Mouse (Mus musculus) hindbrain, embryonic 14.5 days (tissue): ENCODE measurements around the gene Vmn1r196. TPM values are rescaled to one million over a fixed set of nuclear protein-coding genes. Genes with fewer than 3 reads are reported as not detected.
A peak's percentile ranks its signal among the peaks of the same experiment; 100 is the strongest.
"Not testable (repeated sequence)": the region's sequence is repeated elsewhere in the genome, so short reads cannot be mapped to it uniquely, and the experiment has no call there.

Experiments
- ATAC-seq: fragments of 200-750 bp; cut with Nextera tagmentation; 2 replicates; pipeline ENCODE4 v1.8.0; 2017; ENCODE audit warnings: moderate number of reproducible peaks, mild to moderate bottlenecking, moderate TSS enrichment, moderate library complexity; ENCODE audit not compliant: low FRiP score
- DNase-seq: peaks from one replicate; pipeline ENCODE4 v3.0.0-alpha.2; 2015; ENCODE audit warnings: low spot score
- H3K27ac ChIP-seq: fragments of 300-500 bp; sonication (generic); 2 replicates; pipeline ENCODE4 v1.5.1; 2014; ENCODE audit warnings: mild to moderate bottlenecking, moderate library complexity
- H3K27me3 ChIP-seq: fragments of 300-500 bp; sonication (generic); 2 replicates; pipeline ENCODE4 v1.6.1; 2014; ENCODE audit warnings: mild to moderate bottlenecking, low read length, mixed read lengths; ENCODE audit not compliant: control insufficient read depth, insufficient read depth
- H3K36me3 ChIP-seq: fragments of 300-500 bp; sonication (generic); replicated peaks from 2 replicates; pipeline ENCODE4 v1.6.1; 2014; ENCODE audit not compliant: control insufficient read depth, insufficient read depth
- H3K4me1 ChIP-seq: fragments of 300-500 bp; sonication (generic); replicated peaks from 2 replicates; pipeline ENCODE4 v1.6.1; 2014; ENCODE audit warnings: antibody characterized with exemption, low read length, mixed read lengths; ENCODE audit not compliant: control insufficient read depth, insufficient read depth
- H3K4me2 ChIP-seq: fragments of 300-500 bp; sonication (generic); replicated peaks from 2 replicates; pipeline ENCODE4 v1.6.1; 2014; ENCODE audit warnings: mild to moderate bottlenecking, moderate library complexity
- H3K4me3 ChIP-seq: fragments of 300-500 bp; sonication (generic); replicated peaks from 2 replicates; pipeline ENCODE4 v1.5.1; 2014; ENCODE audit warnings: mild to moderate bottlenecking, low read length
- H3K9ac ChIP-seq: fragments of 300-500 bp; sonication (generic); 2 replicates; pipeline ENCODE4 v1.6.1; 2014
- H3K9me3 ChIP-seq: fragments of 300-500 bp; sonication (generic); 2 replicates; pipeline ENCODE4 v1.6.1; 2016; ENCODE audit warnings: low read length; ENCODE audit not compliant: control insufficient read depth
- WGBS: fragments of 180-500 bp; shearing (Covaris S2); extraction: QIAGEN DNeasy Blood & Tissue Kit; methylation state at CpG from one replicate; pipeline ENCODE4 v1.1.7; 2014; 5-methylcytosine and 5-hydroxymethylcytosine counted together
- polyA plus RNA-seq: library from polyadenylated mRNA; unstranded; fragments of >200 nt; fragmentation: Nextera tagmentation; extraction: Ambion mirVana; gene quantifications from 2 replicates; pipeline ENCODE4 v1.2.1, GENCODE M21; 2014

Gene Vmn1r196
- polyA plus RNA-seq = not detected in 2 replicates

DNA sequence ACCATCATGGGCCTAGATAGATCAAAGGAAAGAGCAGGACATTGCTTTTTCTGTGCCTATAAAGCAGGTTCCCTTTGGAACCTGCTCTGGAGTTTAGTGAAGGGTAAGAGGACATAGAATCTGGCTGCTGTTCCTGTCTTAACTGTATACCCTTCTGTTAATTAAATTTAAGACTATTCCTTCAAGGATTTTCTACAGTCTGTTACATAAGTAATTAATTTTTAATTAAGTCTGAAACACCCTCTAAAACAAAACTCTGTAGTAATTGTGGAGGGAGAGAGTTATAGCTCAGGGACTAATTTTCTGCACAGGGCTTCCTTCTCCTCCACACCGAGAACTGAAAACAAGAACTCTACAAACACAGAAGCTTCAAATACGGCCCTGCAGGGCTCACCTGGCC lies at the start of gene Vmn1r196:
TSS of gene Vmn1r196 (plus strand) at position 301 of the 400 bp plus-strand sequence.
- H3K27ac ChIP-seq = no peak within 1 kb of the TSS
- H3K4me2 ChIP-seq = no peak within 1 kb of the TSS
- H3K4me3 ChIP-seq = no peak within 1 kb of the TSS
- no peaks in the 10 kb centered on the region for H3K36me3 ChIP-seq
- H3K9me3 ChIP-seq = no peaks in the 10 kb centered on the region
- ATAC-seq (no peak), DNase-seq (no peak)
- 84% methylated on average over 2 of the region's 2 CpGs for WGBS
- no peaks in the 10 kb centered on the region for H3K4me1 ChIP-seq
- H3K27me3 ChIP-seq = no peaks in the 10 kb centered on the region
- no peak within 1 kb of the TSS for H3K9ac ChIP-seq

DNA sequence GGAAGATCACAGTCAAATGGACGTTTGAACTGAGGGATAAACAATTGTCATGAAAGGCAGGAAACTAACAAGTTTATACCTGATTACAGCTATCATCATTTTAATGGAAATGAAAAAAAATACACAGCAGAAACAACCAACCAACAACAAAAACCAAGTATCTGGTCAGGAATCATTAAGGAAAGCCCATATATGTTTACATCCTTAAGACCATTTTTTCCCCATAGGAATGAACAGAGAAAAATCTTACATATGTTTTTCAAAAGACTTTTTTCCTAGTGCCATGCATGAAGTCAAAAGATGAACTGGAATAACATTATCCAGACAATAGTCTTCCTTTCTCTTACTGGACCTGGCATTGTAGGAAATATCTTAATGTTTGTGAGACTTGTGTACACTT lies 45.8 kb upstream of the Vmn1r196 start, which contains the start of gene Vmn1r194:
TSS of gene Vmn1r194 (plus strand) at position 301 of the 400 bp plus-strand sequence.
- Histone ChIP-seq H3K27ac (no peak within 1 kb of the TSS), H3K36me3 (no peaks in the 10 kb centered on the region), H3K4me1 (no peaks in the 10 kb centered on the region), H3K4me2 (no peak within 1 kb of the TSS), H3K9ac (no peak within 1 kb of the TSS), H3K27me3 (no peaks in the 10 kb centered on the region), H3K9me3 (no peaks in the 10 kb centered on the region), H3K4me3 (no peak within 1 kb of the TSS)
- ATAC-seq = no peak
- WGBS = 65% methylated on average over 1 of the region's 1 CpGs
- no peak for DNase-seq

DNA sequence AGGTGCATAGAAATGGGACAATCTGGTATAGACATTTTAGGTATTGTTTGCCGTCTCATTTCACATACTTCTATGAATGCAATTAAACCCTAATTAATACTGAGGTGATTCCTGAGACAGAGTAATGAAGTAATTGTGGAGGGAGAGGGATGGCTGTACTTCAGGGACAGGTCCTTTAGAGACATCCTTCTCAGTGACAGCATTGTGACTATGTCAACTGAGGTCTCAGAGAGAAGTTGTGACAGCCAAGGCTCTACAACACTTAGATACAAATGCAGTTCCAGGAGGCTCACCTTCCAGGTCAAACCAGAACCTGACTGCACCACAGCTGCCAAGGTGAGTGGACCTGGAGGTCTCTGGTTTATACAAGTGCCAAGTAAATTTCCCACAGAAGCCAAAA lies 19.5 kb upstream of the Vmn1r196 start, which contains the start of gene Vmn1r195:
TSS of gene Vmn1r195 (plus strand) at position 301 of the 400 bp plus-strand sequence.
- H3K27ac ChIP-seq, ATAC-seq, H3K4me1 ChIP-seq, H3K4me2 ChIP-seq, H3K36me3 ChIP-seq, H3K9ac ChIP-seq, H3K27me3 ChIP-seq, DNase-seq, H3K4me3 ChIP-seq, H3K9me3 ChIP-seq: not testable (repeated sequence)
- WGBS = 100% methylated on average over 1 of the region's 1 CpGs

DNA sequence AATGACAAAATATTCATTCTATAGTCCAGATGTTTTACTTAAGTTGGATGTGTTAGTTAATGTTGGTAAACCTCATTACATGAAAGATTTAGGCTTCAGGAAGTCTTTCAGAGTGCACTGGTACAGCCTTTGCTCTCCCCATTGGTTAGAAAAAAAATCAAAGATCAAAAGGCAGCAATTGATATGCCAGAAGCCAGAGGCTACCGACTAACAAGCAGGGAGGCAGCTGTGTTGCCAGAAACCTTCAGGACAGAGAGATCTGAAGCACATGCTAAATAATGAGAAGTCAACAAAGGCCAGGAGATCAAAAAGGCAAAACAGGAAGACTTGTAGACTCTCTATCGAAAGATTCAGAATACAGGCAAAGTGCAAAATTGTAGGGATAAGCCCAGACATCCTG lies 18.0 kb upstream of the Vmn1r196 start:
- Histone ChIP-seq H3K27me3 (no peaks in the 10 kb centered on the region), H3K36me3 (no peaks in the 10 kb centered on the region), H3K4me1 (no peaks in the 10 kb centered on the region), H3K9me3 (no peaks in the 10 kb centered on the region), H3K4me3 (no peak overlapping the region), H3K4me2 (no peak overlapping the region), H3K9ac (no peak overlapping the region), H3K27ac (no peak overlapping the region)
- 62% methylated on average over 2 of the region's 2 CpGs for WGBS
- ATAC-seq (no peak), DNase-seq (peak; percentile 14)

DNA sequence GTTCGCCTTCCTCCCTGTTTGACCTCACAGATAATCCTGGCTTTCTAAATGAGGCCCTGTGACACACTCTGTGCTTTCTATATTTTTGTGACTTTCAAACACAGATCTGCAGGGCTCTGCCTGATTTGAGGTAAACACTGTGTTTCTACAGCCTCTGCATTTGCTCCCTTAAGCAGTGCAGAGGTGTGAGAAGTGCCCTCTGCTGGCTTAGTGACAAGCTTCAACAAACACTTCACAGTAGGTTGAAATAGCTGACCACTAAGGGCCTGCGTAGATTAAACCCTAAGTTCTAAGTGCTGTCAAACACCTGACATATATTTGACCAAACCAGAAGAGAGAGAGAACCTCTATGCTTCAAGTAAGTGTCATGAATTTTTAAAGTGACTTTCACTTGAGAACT lies 5.1 kb upstream of the Vmn1r196 start:
- H3K27me3 ChIP-seq = no peaks in the 10 kb centered on the region
- H3K4me2 ChIP-seq = no peak overlapping the region
- DNase-seq (no peak), ATAC-seq (no peak)
- H3K4me3 ChIP-seq = no peak overlapping the region
- H3K4me1 ChIP-seq = no peaks in the 10 kb centered on the region
- no peaks in the 10 kb centered on the region for H3K9me3 ChIP-seq
- WGBS = 81% methylated on average over 2 of the region's 2 CpGs
- no peak overlapping the region for H3K27ac ChIP-seq
- no peak overlapping the region for H3K9ac ChIP-seq
- H3K36me3 ChIP-seq = no peaks in the 10 kb centered on the region

DNA sequence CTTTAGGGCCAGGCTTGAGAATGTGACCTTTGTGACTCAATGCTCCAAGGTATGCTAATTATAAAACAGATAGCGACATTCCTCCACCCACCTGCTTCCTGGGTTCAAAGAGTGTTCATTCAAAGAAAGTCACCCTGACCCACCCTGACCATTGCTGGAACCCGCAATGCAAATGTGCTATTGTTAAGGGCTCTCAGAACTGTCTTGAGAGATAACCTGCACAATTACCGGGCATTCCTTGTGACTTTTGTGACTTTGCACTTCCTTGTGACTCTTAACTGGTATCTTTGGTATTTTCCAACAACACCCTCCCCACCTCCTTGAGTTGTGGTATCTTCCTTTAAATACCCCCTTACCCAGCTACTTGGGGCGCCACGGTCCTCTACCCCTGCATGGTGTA lies 18.4 kb downstream of the Vmn1r196 start:
- H3K4me3 ChIP-seq, H3K9ac ChIP-seq, H3K4me2 ChIP-seq, DNase-seq, H3K27me3 ChIP-seq, ATAC-seq, H3K36me3 ChIP-seq, H3K9me3 ChIP-seq, H3K4me1 ChIP-seq, H3K27ac ChIP-seq: not testable (repeated sequence)
- 94% methylated on average over 5 of the region's 5 CpGs for WGBS

DNA sequence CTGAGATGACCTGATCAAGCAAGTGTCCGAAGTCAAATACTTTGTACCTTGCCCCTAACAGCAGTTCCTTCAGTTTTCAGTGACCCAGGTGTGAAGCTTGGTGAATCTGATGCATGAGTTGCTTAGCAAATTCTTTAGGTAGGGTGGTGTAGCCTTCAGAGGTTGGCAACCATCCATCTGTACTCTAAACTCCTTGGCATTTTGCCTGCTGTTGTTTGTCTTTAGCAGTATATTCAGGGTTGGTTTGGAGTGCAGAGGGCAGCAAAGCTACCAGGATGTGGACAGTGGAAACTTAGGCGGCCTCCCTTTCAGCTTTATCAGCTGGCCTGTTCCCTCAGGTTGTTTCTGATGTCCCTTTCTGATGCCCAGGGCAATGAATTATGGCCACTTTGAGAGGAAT lies 25.6 kb downstream of the Vmn1r196 start:
- H3K4me1 ChIP-seq = no peaks in the 10 kb centered on the region
- no peak overlapping the region for H3K27ac ChIP-seq
- no peaks in the 10 kb centered on the region for H3K36me3 ChIP-seq
- no peak for DNase-seq
- no peaks in the 10 kb centered on the region for H3K27me3 ChIP-seq
- H3K4me2 ChIP-seq = no peak overlapping the region
- ATAC-seq = no peak
- H3K4me3 ChIP-seq = no peak overlapping the region
- no peak overlapping the region for H3K9ac ChIP-seq
- 91% methylated on average over 2 of the region's 2 CpGs for WGBS
- no peaks in the 10 kb centered on the region for H3K9me3 ChIP-seq

DNA sequence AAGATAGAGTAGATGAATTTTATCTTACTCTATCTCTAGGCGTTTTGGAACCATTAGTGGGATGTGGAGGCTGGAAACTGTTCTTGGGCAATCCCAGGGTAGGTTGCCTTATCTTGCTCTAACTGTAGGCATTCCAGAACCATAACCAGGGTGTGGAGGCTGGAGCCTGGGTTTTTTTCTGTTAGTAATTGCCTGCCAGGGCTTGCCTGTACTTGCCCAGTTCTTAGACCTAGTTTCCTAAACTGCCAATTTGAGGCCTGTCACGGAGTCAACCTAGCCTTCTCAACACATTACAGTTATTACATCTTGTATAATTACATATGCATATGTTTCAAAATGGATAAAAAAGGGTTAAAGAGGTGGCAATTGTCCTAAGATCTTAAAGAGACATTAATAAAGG lies 27.6 kb downstream of the Vmn1r196 start:
- H3K9ac ChIP-seq = no peak overlapping the region
- no peaks in the 10 kb centered on the region for H3K9me3 ChIP-seq
- H3K4me2 ChIP-seq = no peak overlapping the region
- no peaks in the 10 kb centered on the region for H3K4me1 ChIP-seq
- no peaks in the 10 kb centered on the region for H3K27me3 ChIP-seq
- no peak for ATAC-seq
- 81% methylated on average over 2 of the region's 2 CpGs for WGBS
- no peaks in the 10 kb centered on the region for H3K36me3 ChIP-seq
- no peak overlapping the region for H3K27ac ChIP-seq
- DNase-seq = no peak
- H3K4me3 ChIP-seq = no peak overlapping the region

DNA sequence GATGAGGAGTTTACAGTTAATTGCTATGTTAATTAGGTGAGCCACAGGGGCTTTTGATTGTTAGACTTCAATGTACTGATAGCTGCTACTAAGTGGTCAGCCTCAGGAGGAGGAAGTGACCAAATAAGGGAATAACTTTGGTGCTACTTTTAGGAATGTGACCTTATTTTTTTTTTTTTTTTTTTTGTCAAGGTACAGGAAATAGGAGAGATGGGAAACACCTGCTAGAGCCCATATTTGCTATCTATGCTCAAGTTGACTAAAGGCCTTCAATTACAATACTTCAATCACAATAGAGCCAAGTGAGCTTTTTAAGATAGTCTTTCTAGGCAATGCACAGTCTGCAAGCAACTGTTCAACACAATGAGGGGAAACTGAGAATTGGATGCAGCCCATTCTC lies 30.4 kb downstream of the Vmn1r196 start:
- Histone ChIP-seq H3K36me3 (no peaks in the 10 kb centered on the region), H3K9me3 (no peaks in the 10 kb centered on the region), H3K9ac (no peak overlapping the region), H3K27ac (no peak overlapping the region), H3K4me2 (no peak overlapping the region), H3K4me1 (no peaks in the 10 kb centered on the region), H3K27me3 (no peaks in the 10 kb centered on the region), H3K4me3 (no peak overlapping the region)
- no peak for ATAC-seq
- DNase-seq = no peak

DNA sequence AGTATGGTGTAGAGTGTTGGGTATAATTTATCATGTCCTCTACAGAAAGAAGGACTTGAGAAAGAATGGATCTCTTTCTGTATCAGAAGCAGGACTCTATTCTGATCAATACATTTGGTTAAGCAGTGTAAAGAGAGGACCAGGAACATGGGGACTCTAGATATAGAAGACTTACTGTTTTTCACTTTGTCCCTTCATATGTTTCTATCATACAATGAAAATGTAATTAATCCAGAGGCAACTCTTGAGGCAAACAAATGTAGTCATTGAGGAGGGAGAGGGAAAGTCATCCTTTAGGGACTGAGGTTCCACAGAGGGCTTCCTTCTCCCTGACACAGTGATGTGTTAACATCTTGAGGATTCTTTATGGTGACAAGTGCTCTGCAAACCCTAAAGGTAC lies 34.6 kb downstream of the Vmn1r196 start, which contains the start of gene Vmn1r197:
TSS of gene Vmn1r197 (plus strand) at position 301 of the 400 bp plus-strand sequence.
- ATAC-seq = no peak
- H3K9ac ChIP-seq = no peak within 1 kb of the TSS

More for the DNA sequence above, 34.6 kb downstream of the Vmn1r196 start, which contains the start of gene Vmn1r197:
- Histone ChIP-seq H3K4me2 (no peak within 1 kb of the TSS), H3K4me3 (no peak within 1 kb of the TSS), H3K27ac (no peak within 1 kb of the TSS), H3K27me3 (no peaks in the 10 kb centered on the region), H3K36me3 (no peaks in the 10 kb centered on the region), H3K4me1 (no peaks in the 10 kb centered on the region), H3K9me3 (no peaks in the 10 kb centered on the region)
- DNase-seq = no peak
